Mouse (Mus musculus): ENCODE results near the gene Nos3. TPM values are rescaled to one million over a fixed set of nuclear protein-coding genes. Genes with fewer than 3 reads are reported as not detected.

The Nos3 gene
- polyA plus RNA-seq, 1 experiment from 2014 or later: 4.6 TPM

GRCm38 (mm10) chr5:24374216-24374615 is 9.6 kb downstream of the Nos3 start:
- Histone ChIP-seq H3K27me3 (ENCODE audit: control insufficient read depth, insufficient read depth, low read length) (no peaks in the 10 kb centered on the region), H3K27ac (ENCODE audit: low read length) (no peak overlapping the region), H3K4me3 (ENCODE audit: low read depth, low read length) (no peak overlapping the region), H3K9ac (replicated peaks; ENCODE audit: low read depth, low read length) (no peak overlapping the region), H3K36me3 (ENCODE audit: control insufficient read depth, insufficient read depth, low read length) (no peaks in the 10 kb centered on the region), H3K4me2 (replicated peaks; ENCODE audit: low read depth, low read length) (no peak overlapping the region), H3K4me1 (ENCODE audit: control insufficient read depth, insufficient read depth, low read length) (peaks cover 9% of the 10 kb centered on the region), H3K9me3 (ENCODE audit: control insufficient read depth, low read depth, low read length) (no peaks in the 10 kb centered on the region)
- no peak for ATAC-seq (ENCODE audit: insufficient number of reproducible peaks, insufficient read depth, low FRiP score, low read depth)
- 20% methylated on average over 6 of the region's 6 CpGs for WGBS

- WGBS: 60% methylated on average over 7 of the region's 7 CpGs
- no peak for ATAC-seq (ENCODE audit: insufficient number of reproducible peaks, insufficient read depth, low FRiP score, low read depth)
- peaks cover 9% of the 10 kb centered on the region for H3K4me1 ChIP-seq (ENCODE audit: control insufficient read depth, insufficient read depth, low read length)
- no peak overlapping the region for H3K4me2 ChIP-seq (replicated peaks; ENCODE audit: low read depth, low read length)
- H3K9ac ChIP-seq (replicated peaks; ENCODE audit: low read depth, low read length): no peak overlapping the region
- H3K36me3 ChIP-seq (ENCODE audit: control insufficient read depth, insufficient read depth, low read length): no peaks in the 10 kb centered on the region
- no peak overlapping the region for H3K27ac ChIP-seq (ENCODE audit: low read length)
- no peak overlapping the region for H3K4me3 ChIP-seq (ENCODE audit: low read depth, low read length)
- H3K9me3 ChIP-seq (ENCODE audit: control insufficient read depth, low read depth, low read length): no peaks in the 10 kb centered on the region
- H3K27me3 ChIP-seq (ENCODE audit: control insufficient read depth, insufficient read depth, low read length): no peaks in the 10 kb centered on the region
Observed at GRCm38 (mm10) chr5:24374666-24375328, 10.2 kb downstream of the Nos3 start.

- Histone ChIP-seq H3K4me3 (ENCODE audit: low read depth, low read length) (no peak overlapping the region), H3K9ac (replicated peaks; ENCODE audit: low read depth, low read length) (no peak overlapping the region), H3K4me2 (replicated peaks; ENCODE audit: low read depth, low read length) (no peak overlapping the region), H3K27me3 (ENCODE audit: control insufficient read depth, insufficient read depth, low read length) (no peaks in the 10 kb centered on the region), H3K4me1 (ENCODE audit: control insufficient read depth, insufficient read depth, low read length) (peaks cover 10% of the 10 kb centered on the region), H3K9me3 (ENCODE audit: control insufficient read depth, low read depth, low read length) (no peaks in the 10 kb centered on the region), H3K36me3 (ENCODE audit: control insufficient read depth, insufficient read depth, low read length) (no peaks in the 10 kb centered on the region), H3K27ac (ENCODE audit: low read length) (no peak overlapping the region)
- no peak for ATAC-seq (ENCODE audit: insufficient number of reproducible peaks, insufficient read depth, low FRiP score, low read depth)
- 68% methylated on average over 2 of the region's 2 CpGs for WGBS
Observed at GRCm38 (mm10) chr5:24378700-24379099, 14.1 kb downstream of the Nos3 start.

- no peaks in the 10 kb centered on the region for H3K36me3 ChIP-seq (ENCODE audit: control insufficient read depth, insufficient read depth, low read length)
- no peak overlapping the region for H3K4me3 ChIP-seq (ENCODE audit: low read depth, low read length)
- H3K9me3 ChIP-seq (ENCODE audit: control insufficient read depth, low read depth, low read length): no peaks in the 10 kb centered on the region
- H3K27me3 ChIP-seq (ENCODE audit: control insufficient read depth, insufficient read depth, low read length): no peaks in the 10 kb centered on the region
- no peak for ATAC-seq (ENCODE audit: insufficient number of reproducible peaks, insufficient read depth, low FRiP score, low read depth)
- peaks cover 9% of the 10 kb centered on the region; the same call in 1 of the 2 replicates for H3K4me1 ChIP-seq (ENCODE audit: control insufficient read depth, insufficient read depth, low read length)
- H3K4me2 ChIP-seq (replicated peaks; ENCODE audit: low read depth, low read length): no peak overlapping the region
- no peak overlapping the region for H3K9ac ChIP-seq (replicated peaks; ENCODE audit: low read depth, low read length)
- 63% methylated on average over 4 of the region's 4 CpGs for WGBS
- no peak overlapping the region for H3K27ac ChIP-seq (ENCODE audit: low read length)
Observed at GRCm38 (mm10) chr5:24379501-24379900, 14.9 kb downstream of the Nos3 start.

- Histone ChIP-seq H3K4me1 (ENCODE audit: control insufficient read depth, insufficient read depth, low read length) (peaks cover 5% of the 10 kb centered on the region; the same call in 1 of the 2 replicates), H3K4me3 (ENCODE audit: low read depth, low read length) (no peak overlapping the region), H3K4me2 (replicated peaks; ENCODE audit: low read depth, low read length) (no peak overlapping the region), H3K36me3 (ENCODE audit: control insufficient read depth, insufficient read depth, low read length) (no peaks in the 10 kb centered on the region), H3K27ac (ENCODE audit: low read length) (no peak overlapping the region), H3K9me3 (ENCODE audit: control insufficient read depth, low read depth, low read length) (no peaks in the 10 kb centered on the region), H3K27me3 (ENCODE audit: control insufficient read depth, insufficient read depth, low read length) (no peaks in the 10 kb centered on the region), H3K9ac (replicated peaks; ENCODE audit: low read depth, low read length) (no peak overlapping the region)
- whole genome bisulfite sequencing: 84% methylated on average over 4 of the region's 4 CpGs
- ATAC-seq (ENCODE audit: insufficient number of reproducible peaks, insufficient read depth, low FRiP score, low read depth): no peak
Observed at GRCm38 (mm10) chr5:24380499-24380898, 15.9 kb downstream of the Nos3 start.

- no peaks in the 10 kb centered on the region for H3K27me3 ChIP-seq (ENCODE audit: control insufficient read depth, insufficient read depth, low read length)
- H3K27ac ChIP-seq (ENCODE audit: low read length): no peak overlapping the region
- H3K9ac ChIP-seq (replicated peaks; ENCODE audit: low read depth, low read length): no peak overlapping the region
- ATAC-seq (ENCODE audit: insufficient number of reproducible peaks, insufficient read depth, low FRiP score, low read depth): no peak
- H3K36me3 ChIP-seq (ENCODE audit: control insufficient read depth, insufficient read depth, low read length): no peaks in the 10 kb centered on the region
- no peak overlapping the region for H3K4me2 ChIP-seq (replicated peaks; ENCODE audit: low read depth, low read length)
- 66% methylated on average over 6 of the region's 6 CpGs for whole genome bisulfite sequencing
- no peak overlapping the region for H3K4me3 ChIP-seq (ENCODE audit: low read depth, low read length)
- H3K4me1 ChIP-seq (ENCODE audit: control insufficient read depth, insufficient read depth, low read length): peaks cover 5% of the 10 kb centered on the region; the same call in 1 of the 2 replicates
- no peaks in the 10 kb centered on the region for H3K9me3 ChIP-seq (ENCODE audit: control insufficient read depth, low read depth, low read length)
Observed at GRCm38 (mm10) chr5:24381486-24381885, 16.9 kb downstream of the Nos3 start.

- no peak for ATAC-seq (ENCODE audit: insufficient number of reproducible peaks, insufficient read depth, low FRiP score, low read depth)
- H3K9ac ChIP-seq (replicated peaks; ENCODE audit: low read depth, low read length): no peak overlapping the region
Observed at GRCm38 (mm10) chr5:24381988-24382387, 17.4 kb downstream of the Nos3 start.

GRCm38 (mm10) chr5:24383026-24383859 is 18.6 kb downstream of the Nos3 start:
- peaks cover 7% of the 10 kb centered on the region for H3K4me1 ChIP-seq (ENCODE audit: control insufficient read depth, insufficient read depth, low read length)
- no peaks in the 10 kb centered on the region for H3K36me3 ChIP-seq (ENCODE audit: control insufficient read depth, insufficient read depth, low read length)
- H3K27ac ChIP-seq (ENCODE audit: low read length): no peak overlapping the region
- peak overlapping the region; percentile 68 for H3K4me2 ChIP-seq (replicated peaks; ENCODE audit: low read depth, low read length)
- peak; percentile 81 for ATAC-seq (ENCODE audit: insufficient number of reproducible peaks, insufficient read depth, low FRiP score, low read depth)
- no peaks in the 10 kb centered on the region for H3K27me3 ChIP-seq (ENCODE audit: control insufficient read depth, insufficient read depth, low read length)
- H3K9ac ChIP-seq (replicated peaks; ENCODE audit: low read depth, low read length): no peak overlapping the region; the same call in 1 of the 2 replicates
- H3K4me3 ChIP-seq (ENCODE audit: low read depth, low read length): peak overlapping the region; percentile 37
- H3K9me3 ChIP-seq (ENCODE audit: control insufficient read depth, low read depth, low read length): no peaks in the 10 kb centered on the region
- 2% methylated on average over 34 of the region's 34 CpGs for WGBS

More at GRCm38 (mm10) chr5:24381988-24382387, 17.4 kb downstream of the Nos3 start:
- no peak overlapping the region for H3K4me2 ChIP-seq (replicated peaks; ENCODE audit: low read depth, low read length)
- H3K27me3 ChIP-seq (ENCODE audit: control insufficient read depth, insufficient read depth, low read length): no peaks in the 10 kb centered on the region
- H3K27ac ChIP-seq (ENCODE audit: low read length): no peak overlapping the region
- WGBS: 69% methylated on average over 2 of the region's 2 CpGs
- H3K36me3 ChIP-seq (ENCODE audit: control insufficient read depth, insufficient read depth, low read length): no peaks in the 10 kb centered on the region
- H3K4me1 ChIP-seq (ENCODE audit: control insufficient read depth, insufficient read depth, low read length): peaks cover 5% of the 10 kb centered on the region; the same call in 1 of the 2 replicates
- H3K9me3 ChIP-seq (ENCODE audit: control insufficient read depth, low read depth, low read length): no peaks in the 10 kb centered on the region
- H3K4me3 ChIP-seq (ENCODE audit: low read depth, low read length): no peak overlapping the region

All from stomach, embryonic 14.5 days (tissue).